Mouse (Mus musculus) left cerebral cortex, adult 8-10 months (tissue): Measurements from ENCODE around the gene Mb21d2. TPM values are rescaled to one million over a fixed set of nuclear protein-coding genes. Genes with fewer than 3 reads are reported as not detected.

Experiments
- DNase-seq, 2 experiments: peaks; one replicate each; pipeline ENCODE4 v3.0.0; 2022; ENCODE audit warnings: low spot score in 2 of 2
- total RNA-seq, 4 experiments: library from RNA; stranded (reverse); gene quantifications; 2 replicates each; pipeline ENCODE4 v1.2.4; 2022

The Mb21d2 gene
- total RNA-seq, 4 experiments from 2014 or later: 32.4 to 35.2 (median 33.9) TPM

DNA sequence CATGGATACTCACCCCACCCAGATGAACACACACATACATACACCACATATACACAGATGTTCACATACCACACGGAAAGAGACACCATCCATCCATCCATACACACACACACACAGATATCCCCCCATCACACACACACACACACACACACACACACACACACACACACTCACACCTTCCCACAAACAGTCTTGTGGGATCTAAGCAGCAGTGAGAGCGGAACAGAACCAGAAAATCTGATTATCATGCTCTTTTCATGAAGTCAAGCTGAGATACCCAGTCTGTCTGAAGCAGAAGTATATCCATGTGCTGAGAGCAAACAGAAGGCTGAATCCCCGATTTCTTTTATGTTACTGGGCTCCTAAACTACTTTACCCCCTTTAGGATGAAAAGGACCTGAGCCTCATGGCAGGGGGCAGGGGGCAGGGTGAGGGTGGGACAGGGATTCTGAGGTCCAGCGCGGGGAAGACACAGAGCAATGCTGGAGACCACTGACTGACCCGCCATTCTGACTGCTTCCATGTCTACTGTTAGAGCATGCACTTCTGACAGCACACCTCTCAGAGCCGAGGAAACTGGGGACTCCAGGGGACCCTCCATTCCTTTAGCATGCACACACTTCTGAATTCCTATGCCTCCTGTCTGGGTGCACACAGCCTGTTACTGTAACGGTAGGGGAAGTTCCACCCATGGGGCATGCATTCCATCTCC is 62.7 kb downstream of the Mb21d2 start:
- no peak for DNase-seq

DNA sequence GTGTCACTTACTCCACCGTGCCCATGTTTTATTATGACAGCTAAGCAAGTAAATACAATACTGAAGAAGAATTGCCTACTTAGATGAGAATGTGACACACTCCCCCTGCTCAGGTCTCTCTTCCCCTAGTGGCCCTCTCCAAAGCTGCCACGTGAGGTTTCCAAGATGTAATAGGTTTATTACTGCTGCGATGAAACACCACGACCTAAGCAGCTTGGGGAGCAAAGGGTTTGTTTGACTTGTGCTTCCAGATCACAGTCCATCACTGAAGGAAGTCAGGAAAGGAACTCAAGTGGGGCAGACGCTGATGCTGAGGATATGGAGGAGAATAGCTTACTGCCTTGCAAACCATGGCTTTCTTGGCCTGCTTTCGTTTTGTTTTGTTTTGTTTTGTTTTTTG is 65.9 kb downstream of the Mb21d2 start:
- no peak for DNase-seq

DNA sequence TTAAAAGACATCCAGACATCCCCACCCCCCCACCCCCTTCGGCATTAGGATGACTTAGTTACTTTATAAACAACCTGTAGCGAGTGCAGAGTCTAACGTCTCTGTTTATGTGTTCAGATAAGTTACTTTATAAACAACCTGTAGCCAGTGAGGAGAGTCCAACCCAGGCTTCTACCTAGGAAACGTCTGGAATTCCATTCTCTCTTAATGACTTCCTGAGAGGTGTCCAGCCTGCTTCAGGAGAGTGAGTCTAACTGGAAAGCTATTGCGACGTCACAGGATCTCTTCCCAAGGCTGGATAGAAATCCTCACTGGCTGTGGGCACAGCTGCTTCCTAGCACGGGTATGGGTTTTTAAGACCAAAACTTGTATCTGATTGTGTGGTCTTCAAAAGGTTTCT is 67.4 kb downstream of the Mb21d2 start:
- DNase-seq: no peak

DNA sequence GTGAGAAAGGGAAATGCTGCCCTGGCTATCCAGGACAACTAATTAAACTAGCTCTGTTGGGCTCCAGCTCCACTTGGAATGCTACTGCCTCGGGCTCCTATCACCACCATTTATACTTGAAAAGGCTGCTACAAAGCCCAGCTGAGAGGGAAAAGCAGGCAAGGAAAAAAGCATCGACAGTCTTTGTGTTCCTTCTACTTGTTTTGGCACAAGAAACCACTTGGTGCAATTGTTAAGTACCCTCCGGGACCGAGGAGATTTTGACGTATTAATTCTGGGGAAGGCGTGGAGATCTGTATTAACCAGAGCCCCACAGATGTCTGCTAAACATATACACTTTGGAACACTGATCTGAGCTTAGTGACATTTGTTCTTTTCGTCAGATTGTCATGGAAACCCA is 69.8 kb downstream of the Mb21d2 start:
- no peak for DNase-seq

DNA sequence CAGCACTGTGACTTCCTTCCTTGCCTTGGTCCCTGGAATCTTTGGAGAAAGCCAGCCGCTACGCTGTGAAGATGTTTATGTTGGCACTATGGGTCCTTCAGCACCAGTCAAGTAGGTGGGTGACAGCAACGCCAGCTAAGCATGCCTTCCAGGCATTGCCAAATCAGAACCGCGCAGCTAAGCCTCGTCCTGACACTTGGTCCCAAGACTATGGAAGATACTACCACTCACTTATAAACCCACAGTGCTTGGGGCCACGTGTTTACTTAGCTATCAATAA is 70.5 kb downstream of the Mb21d2 start:
- no peak for DNase-seq

DNA sequence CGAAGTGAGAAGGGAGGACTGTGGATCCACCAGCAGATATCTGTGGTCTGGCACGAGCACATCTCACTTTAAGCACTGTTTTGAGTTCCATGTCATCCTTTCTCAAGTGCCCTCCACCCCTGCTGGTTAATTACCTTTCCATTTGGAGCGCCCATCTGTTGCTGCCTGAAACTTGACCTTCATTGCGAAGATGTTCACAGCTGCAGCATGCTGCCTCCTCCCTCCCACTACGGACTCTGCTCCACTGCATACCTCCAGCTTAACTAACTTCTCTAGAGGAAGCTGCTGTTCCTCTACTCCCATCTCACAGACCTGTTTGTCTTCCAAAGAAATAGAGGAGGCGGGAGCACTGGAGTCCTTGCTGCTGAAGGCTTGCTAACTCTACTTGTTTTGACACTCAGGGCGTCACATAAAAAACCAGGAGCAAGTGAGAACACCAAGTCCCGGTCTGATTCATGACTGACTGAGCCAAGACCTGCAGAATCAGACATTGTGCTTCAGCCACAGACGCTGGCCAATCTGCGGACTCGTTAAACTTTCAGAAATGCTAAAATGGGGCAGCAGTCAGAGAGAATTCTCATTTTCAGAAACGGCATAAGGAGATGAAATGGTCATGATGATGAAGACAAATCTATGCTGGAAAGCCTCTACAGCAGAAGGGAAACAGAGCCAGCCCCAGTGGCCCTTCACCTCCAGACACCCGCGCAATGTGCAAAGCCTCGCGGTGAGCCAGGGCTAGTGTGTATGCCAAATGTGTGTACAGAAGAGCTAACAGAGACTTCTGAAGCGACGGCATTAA is 71.1 kb downstream of the Mb21d2 start:
- no peak for DNase-seq

DNA sequence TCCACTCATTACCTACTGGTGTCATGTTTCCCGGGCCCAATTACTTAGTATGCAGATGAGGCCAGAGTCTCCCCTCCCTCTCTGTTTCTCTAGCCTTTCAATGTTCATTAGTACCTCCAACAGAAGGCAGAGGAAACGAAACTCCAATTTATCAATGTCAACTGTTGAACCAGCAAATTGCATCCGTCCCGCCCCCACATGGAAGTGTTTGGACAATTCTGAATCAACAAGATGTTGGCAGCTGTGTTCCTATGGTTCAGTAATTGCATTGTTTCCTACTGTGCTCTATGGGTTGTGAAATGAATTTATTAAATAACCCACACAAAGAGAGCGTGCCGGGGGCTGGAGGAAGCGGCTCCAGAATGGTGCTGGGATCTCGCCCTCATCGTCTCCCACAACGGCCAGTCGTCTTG is 78.1 kb downstream of the Mb21d2 start:
- no peak for DNase-seq

DNA sequence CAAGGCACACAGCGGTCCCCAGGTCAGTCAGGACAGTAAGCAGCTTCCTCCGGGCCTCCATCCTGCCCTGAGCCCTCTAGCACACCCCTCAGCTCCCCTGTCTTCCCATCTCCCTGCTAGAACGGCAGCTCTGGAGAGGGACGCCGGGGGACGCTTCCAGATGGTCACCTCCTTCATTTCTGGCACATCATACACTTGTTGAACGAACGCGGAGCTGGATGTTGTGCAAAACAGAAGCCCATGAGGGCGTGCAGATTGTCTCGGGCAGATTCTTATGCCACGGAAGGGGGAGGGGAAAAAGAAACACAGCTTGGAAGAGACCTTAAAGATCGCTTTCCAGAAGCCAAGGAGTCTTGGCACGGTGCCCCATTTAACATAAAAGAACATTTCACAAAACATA is 78.6 kb downstream of the Mb21d2 start:
- no peak for DNase-seq

DNA sequence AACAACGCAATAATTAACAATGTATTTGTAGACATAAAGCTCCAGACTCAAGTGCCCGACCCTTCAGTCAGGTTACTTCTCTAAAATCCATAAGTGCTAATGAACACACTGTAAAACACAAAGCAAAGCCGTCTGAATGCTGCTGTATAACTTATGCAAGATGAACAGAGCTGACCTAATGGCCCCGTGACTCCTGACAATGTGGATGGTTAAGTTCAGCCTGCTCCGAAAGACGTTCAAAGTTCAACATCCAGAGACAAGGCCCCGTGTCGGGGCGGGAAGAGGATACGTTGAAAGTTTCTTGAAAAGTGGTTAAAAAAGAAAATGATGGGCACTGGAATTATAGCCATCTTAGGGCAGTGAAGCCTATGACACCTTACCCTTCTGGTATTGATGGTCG is 83.3 kb downstream of the Mb21d2 start:
- DNase-seq: no peak

DNA sequence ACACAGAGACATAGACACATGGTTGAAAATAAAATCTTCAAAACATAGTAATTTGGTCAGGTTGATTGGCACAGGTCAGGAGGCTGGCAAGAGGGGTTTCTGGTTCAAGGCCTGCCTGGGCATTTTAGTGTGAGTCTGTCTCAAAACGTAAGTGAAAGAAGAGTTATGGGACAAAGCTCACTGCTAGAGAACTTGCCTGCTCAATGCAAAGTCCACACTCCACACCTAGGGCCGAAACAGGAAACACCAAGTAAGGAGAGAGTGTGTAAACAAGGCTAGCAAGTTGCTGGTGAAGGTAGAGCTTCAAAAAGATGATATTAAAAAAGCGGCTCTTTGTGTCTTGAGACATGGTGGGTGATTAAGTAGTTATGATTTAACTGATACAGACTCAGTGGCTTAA is 84.1 kb downstream of the Mb21d2 start:
- no peak for DNase-seq

DNA sequence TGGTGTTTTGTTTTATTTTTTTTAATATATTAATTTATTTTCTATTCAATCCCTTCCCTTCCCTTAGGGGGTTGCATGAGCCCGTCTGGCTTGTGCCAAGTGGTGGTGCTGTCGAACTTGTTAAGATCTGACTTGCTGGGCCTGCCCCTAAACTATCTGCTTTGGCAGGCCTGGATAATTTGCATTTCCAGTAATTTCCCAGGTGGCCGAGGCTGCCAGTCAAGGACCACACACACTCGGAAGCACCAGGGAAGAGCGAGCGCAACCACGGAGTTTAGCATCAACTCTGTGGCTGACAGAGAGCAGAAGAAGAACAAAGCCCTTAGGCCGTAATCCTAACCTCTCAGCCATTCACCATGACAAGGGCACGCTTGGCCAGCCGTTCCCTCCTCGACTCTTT is 88.4 kb downstream of the Mb21d2 start:
- DNase-seq: no peak

DNA sequence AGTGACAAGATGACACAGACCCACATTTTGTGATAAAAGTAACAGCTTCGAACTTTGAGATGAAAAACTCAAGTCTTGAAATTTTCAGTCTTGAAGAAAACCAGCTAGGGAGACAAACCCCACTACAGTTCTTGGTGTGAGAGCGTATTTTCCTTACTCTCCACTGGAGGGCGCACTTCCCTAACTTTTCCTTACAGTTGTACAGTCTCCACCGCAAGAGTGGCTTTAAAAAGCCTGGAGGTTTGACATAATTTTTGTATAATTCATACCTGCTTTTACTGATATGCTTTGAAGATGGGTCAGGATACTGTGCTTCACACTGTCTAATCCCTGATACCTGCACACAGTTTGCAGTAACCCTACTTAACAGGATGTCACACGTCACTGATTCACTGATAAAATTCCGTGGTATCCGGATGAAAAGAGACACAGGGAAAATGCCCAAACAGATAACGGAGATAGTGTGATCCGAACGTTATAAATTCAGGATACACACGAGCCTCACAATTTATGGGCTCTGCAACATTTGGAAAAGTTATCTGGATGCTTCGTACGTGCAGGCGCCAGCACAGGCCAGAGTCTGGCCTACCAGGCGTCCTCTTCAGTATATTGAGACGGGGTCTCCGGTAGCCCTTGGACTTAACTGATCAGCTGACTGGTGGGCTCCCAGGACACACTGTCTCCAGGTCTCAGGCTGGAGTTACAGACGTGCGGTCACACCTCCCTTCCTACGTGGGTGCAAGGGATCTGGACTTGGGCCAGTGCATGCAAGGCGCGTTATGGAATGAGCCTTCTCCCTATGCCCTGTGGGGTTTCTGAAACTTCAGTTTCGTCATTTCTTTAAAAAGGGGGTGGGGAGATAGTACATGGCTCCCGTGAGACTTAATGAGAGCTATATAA is 89.1 kb downstream of the Mb21d2 start:
- no peak for DNase-seq

DNA sequence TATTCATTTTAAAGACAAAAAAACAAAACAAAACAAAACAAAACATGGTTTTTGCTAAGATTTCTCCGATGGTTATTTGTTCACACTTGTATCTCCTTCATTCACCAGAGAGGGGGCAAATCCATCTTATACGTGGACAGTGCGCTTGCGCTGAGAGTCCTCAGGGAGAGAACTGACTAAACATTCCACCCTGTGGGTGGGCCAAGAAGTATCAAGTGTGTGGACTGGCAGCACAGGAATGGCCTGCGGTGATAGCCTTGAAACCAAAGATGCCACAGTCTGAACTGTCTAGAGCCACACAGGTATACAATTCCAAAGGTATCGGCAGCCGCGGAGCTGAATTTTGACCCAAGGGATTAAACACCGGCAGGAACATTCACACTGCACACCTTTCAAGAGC is 89.9 kb downstream of the Mb21d2 start:
- DNase-seq: no peak

DNA sequence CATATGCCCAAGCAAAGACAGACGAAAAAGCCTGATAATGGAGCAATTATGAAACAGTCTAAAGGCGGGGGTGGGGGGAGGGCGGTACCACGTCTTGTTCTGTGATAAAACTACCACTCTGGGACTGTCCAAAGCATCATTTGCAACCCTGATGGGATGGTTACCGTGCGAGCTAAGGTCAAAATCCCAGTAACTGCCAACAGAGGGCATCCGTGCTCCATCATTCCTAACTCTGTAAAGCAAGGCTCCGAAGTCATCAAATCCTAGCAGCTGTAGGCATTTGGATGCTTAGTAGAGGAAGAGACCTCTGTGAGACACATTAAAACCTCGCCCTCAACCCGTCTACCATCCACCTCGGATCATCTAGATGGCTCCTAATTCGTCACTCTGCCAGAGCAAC is 91.5 kb downstream of the Mb21d2 start:
- DNase-seq: peak; percentile 31 to 65

DNA sequence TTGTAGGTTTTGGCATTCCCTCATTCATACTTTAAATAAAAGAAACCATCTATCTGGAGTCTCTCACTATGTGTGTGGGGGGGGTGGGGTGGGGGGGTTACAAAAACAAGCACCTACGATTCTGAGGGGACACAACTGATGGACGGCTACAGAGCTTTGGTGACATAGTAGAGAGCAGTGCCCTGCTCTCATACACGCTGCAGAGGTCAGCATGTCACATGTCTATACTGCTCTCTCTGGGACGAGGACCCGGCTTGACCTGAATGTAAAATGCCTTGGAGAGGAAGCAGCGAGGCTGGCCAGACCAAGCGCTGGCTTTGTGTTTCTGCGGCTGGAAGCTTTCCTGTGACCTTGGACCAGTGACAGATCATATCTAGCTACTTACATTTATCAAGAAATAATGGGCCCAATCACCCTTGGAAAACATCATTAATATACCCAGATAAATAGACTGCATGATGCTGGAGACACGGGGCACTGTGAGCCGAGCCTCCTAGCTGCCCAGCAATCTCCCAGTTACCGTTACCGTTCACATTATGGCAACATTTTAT is 97.3 kb downstream of the Mb21d2 start:
- DNase-seq: no peak

DNA sequence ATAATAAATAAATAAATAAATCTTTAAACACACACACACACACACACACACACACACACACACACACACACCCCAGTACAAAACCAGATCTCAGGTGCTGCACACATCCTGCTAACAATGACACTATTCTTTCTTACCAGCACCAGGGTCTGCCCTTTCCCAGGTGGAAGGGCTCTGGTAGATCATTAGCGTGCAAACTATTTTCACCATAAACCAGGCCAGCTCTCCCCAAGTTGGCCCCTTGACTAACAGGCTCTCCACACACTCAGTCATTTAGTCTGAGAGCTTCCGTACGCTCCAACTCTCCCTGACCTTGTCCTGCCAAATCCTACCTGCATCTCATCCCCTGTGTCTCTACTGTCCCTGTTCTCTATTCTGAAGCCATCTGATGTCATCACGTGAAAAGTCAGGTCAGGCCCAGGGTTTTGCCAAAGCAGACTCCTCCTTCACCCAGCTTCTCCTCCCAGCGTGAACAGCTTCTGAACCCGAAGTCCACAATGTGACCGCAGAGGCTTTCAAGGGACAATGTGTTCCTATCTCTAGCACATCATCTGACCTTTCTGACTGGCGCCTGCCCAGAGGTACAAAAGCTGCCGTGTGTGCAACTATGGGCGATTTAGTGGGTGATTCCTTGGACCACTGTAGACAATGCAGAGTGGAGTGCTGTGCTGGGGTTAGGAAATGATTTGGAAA is 100.1 kb downstream of the Mb21d2 start:
- no peak for DNase-seq

DNA sequence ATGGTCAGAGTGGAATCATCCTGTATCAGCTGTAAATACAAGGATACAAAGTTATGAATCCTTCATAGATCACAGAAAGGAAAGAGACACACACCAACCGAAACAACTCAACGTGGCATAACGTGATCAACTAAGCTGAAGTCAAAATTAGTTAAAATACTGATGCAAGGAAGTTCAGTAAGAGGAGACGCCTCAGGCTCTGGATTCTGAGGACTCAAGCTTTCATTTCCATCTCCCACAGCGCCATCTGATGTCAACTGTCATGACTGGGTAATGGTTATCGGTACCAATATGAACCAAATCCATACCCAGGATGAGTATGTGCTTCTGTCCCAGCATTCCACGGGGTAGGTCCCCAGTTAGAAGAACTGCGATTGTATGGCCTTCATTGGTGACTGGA is 104.7 kb downstream of the Mb21d2 start:
- no peak for DNase-seq

DNA sequence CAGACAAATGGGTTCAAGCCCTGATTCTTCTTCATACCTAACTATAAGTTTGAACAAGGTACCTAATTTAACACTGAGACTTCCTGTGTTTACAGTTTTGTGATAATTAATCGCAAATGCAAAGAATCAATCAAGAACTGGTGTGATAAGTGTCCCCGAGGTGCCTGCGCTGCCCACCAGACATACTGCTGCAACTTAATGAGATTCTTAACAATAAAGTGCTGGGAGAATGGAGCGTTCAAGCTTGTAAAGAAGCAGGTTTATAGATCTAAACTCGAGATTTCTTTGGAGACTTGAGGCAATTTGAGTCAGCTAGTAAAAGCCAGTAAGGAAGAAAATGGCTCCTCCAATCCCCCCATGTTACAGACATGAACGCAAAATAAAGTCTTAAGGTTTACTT is 107.7 kb downstream of the Mb21d2 start:
- DNase-seq: no peak

DNA sequence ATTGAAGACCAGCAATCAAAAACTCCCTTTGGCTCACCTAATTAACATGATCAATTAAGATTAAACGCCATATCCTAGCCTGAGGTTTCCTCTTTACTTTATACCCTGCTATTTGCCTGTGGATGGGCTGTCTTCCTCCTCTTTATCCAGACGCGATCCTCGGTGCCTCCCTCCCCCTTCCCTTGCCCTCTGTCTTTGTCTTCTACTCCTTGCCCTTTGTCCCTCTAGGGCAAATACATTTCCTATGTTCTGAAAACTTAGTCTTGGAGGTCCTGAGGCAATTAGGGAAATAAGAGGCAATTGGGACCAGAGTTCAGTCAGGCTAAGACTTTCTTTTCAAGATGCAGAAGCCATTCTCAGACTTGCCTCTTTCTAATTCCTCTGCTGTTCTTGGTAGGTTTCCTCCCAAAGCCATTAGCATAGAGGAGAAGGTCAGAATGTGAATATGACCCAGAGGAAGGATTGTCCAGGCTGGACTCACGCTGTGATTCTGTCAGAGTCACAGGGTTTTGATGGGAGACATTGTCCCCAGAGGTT is 110.7 kb downstream of the Mb21d2 start:
- DNase-seq: no peak

DNA sequence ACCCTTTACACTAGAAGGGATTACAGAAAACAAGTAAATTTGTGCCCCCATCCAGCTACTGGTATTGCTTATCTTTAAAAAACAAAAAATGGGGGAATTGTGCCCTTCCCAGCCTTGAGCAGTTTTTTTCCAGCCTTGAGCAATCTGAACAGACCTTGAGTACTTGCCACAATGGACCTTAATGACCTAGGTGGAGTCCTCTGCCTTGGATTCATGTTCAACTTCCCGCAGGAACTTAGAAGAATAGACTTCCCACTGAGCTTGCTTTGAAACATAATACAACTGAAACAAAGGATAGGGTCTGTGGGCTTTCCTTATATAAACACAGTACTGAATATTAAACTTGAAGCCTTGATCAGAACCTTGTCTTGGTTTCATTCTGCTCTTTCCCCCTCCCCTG is 116.2 kb downstream of the Mb21d2 start:
- no peak for DNase-seq

DNA sequence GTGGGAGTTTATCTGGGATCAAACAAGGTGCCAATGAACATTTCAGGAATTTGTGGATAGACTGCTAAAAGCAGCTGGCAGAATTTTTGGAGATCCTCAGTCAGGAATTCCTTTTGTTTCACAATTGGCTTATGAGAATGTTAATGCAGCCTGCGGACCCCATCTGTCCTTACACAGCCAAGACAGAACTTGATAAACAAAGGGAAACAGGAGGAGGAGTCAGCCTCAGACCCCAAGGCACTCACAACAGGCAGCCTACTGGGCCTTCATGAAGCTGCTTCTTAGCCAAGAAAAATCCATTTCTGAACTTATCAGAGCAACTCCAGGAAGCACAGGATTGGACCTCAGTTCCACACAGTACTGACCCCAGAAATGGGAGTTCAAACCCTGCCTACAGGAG is 120.4 kb downstream of the Mb21d2 start:
- no peak for DNase-seq
